Comparison of ENCODE assay signal across 30 mouse cellular contexts in the genomic region with DNA sequence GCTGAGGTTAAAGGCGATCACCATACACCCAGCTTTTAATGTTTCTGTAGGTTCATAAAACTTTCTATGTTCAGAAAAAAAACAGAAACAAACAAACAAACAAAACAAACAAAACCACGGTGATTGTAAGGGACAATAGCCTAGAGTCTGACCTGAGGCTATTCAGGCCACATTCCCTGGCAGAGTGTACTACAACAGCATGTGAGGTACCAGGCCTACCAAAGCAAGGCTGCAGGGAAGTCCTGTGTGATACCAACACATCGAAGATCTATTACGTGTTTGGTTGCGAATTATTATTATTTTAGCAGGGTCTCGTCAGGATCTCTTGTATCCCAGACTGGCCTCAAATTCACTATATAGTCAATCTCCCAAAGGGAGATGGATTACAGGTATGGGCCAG. TPM values are rescaled to one million over a fixed set of nuclear protein-coding genes. Genes with fewer than 3 reads are reported as not detected.
A peak's percentile ranks its signal among the peaks of the same experiment; 100 is the strongest.
DNase-seq lines count a peak whose midpoint lies in the region; ATAC-seq and TF ChIP-seq lines count a peak whose summit lies in the region.
"Had no signal": no experiment of that assay in that cellular context is flagged by ENCODE, and none has a peak within 500 bp of the region (broad histone marks: within the 10 kb centered on the region; RNA-seq: fewer than 3 reads in every experiment).

No protein-coding gene starts in this region.

- H3K36me3 ChIP-seq in hindbrain, embryonic 13.5 days, result no peaks in the 10 kb centered on the region
- H3K36me3 ChIP-seq in hindbrain, embryonic 10.5 days, result no peaks in the 10 kb centered on the region
- H3K36me3 ChIP-seq in liver, adult 2 months (ENCODE audit: control insufficient read depth, insufficient read depth, low read length), result no peaks in the 10 kb centered on the region
- H3K36me3 ChIP-seq in neural tube, embryonic 14.5 days (ENCODE audit: control insufficient read depth, insufficient read depth, low read length), result no peaks in the 10 kb centered on the region
- H3K36me3 ChIP-seq: embryonic facial prominence, embryonic 12.5 days; limb, embryonic 10.5 days; limb, embryonic 15.5 days; liver, embryonic 15.5 days had no signal

- no peak overlapping the region for H3K27ac ChIP-seq in hindbrain, embryonic 13.5 days
- H3K27ac ChIP-seq in hindbrain, embryonic 10.5 days, result no peak overlapping the region
- H3K27ac ChIP-seq in liver, adult 2 months (replicated peaks; ENCODE audit: insufficient read depth, low read depth, low read length), result peak overlapping the region; percentile 61
- H3K27ac ChIP-seq in neural tube, embryonic 14.5 days (ENCODE audit: low read depth, low read length), result no peak overlapping the region
- H3K27ac ChIP-seq: embryonic facial prominence, embryonic 12.5 days; gastrocnemius, adult 2 months; kidney, postnatal 0 days; limb, embryonic 10.5 days; limb, embryonic 15.5 days; liver, embryonic 15.5 days had no signal

- TF ChIP-seq CTCF in liver, adult 2 months (IDR thresholded peaks at IDR 0.05; ENCODE audit: low read depth, low read length), result no peak

- DNase-seq in hindbrain, embryonic 10.5 days (ENCODE audit: low spot score), result no peak
- DNase-seq in liver, adult 2 months (ENCODE audit: extremely low read depth, low read depth, low spot score), result peak; percentile 69
- DNase-seq in liver (no peak), adipocyte (ENCODE audit: low spot score) (peak; percentile 38)
- DNase-seq: adrenal gland, postnatal 25 days; cerebellum, adult 11-12 months; cerebellum, adult 9-11 months; embryo, embryonic 11 days; gastrocnemius, adult 2 months; gastrocnemius, postnatal 36 days; heart, postnatal 14 days; kidney, adult 8-10 months; kidney, postnatal 4 days; lung, embryonic 14.5 days; lung, postnatal 14 days; right cerebral cortex, adult 18-20 months; spleen, adult 18-20 months; thymus, adult 18-20 months; thymus, postnatal 25 days had no signal

- TF ChIP-seq POLR2A in liver, adult 2 months (IDR thresholded peaks at IDR 0.05; ENCODE audit: extremely low read depth, insufficient read depth, low read length), result no peak

- H3K9ac ChIP-seq in hindbrain, embryonic 13.5 days, result no peak overlapping the region
- no peak overlapping the region for H3K9ac ChIP-seq in liver, adult 2 months (ENCODE audit: low read depth, low read length)
- no peak overlapping the region for H3K9ac ChIP-seq in neural tube, embryonic 14.5 days (replicated peaks; ENCODE audit: low read depth, low read length)
- H3K9ac ChIP-seq: embryonic facial prominence, embryonic 12.5 days; limb, embryonic 15.5 days; liver, embryonic 15.5 days; lung, embryonic 14.5 days had no signal

- H3K9me3 ChIP-seq in hindbrain, embryonic 13.5 days, result no peaks in the 10 kb centered on the region
- H3K9me3 ChIP-seq in hindbrain, embryonic 10.5 days, result no peaks in the 10 kb centered on the region
- no peaks in the 10 kb centered on the region for H3K9me3 ChIP-seq in neural tube, embryonic 14.5 days (ENCODE audit: control insufficient read depth, low read length)
- H3K9me3 ChIP-seq: embryonic facial prominence, embryonic 12.5 days; limb, embryonic 10.5 days; limb, embryonic 15.5 days; liver, embryonic 15.5 days had no signal

- WGBS in hindbrain, embryonic 13.5 days, result 90% methylated on average over 6 of the region's 6 CpGs
- 91% methylated on average over 6 of the region's 6 CpGs for WGBS in hindbrain, embryonic 10.5 days
- 71% methylated on average over 6 of the region's 6 CpGs for WGBS in liver, adult 2 months
- WGBS in neural tube, embryonic 14.5 days, result 88% methylated on average over 6 of the region's 6 CpGs

- H3K4me3 ChIP-seq in hindbrain, embryonic 13.5 days, result no peak overlapping the region
- H3K4me3 ChIP-seq in hindbrain, embryonic 10.5 days, result no peak overlapping the region
- no peak overlapping the region for H3K4me3 ChIP-seq in liver, adult 2 months (ENCODE audit: insufficient read depth, low read depth, low read length)
- no peak overlapping the region for H3K4me3 ChIP-seq in neural tube, embryonic 14.5 days (ENCODE audit: low read depth, low read length)
- H3K4me3 ChIP-seq: embryonic facial prominence, embryonic 12.5 days; gastrocnemius, adult 2 months; limb, embryonic 10.5 days; limb, embryonic 15.5 days; liver, embryonic 15.5 days had no signal

- H3K27me3 ChIP-seq in hindbrain, embryonic 13.5 days, result no peaks in the 10 kb centered on the region
- H3K27me3 ChIP-seq in hindbrain, embryonic 10.5 days (ENCODE audit: insufficient read depth, poor library complexity, severe bottlenecking), result no peaks in the 10 kb centered on the region
- no peaks in the 10 kb centered on the region for H3K27me3 ChIP-seq in liver, adult 2 months (ENCODE audit: control insufficient read depth, insufficient read depth, low read length)
- H3K27me3 ChIP-seq in neural tube, embryonic 14.5 days (ENCODE audit: control insufficient read depth, insufficient read depth, low read length), result no peaks in the 10 kb centered on the region; the same call in 1 of the 2 replicates
- H3K27me3 ChIP-seq: embryonic facial prominence, embryonic 12.5 days; limb, embryonic 15.5 days; Patski had no signal

- ATAC-seq in hindbrain, embryonic 13.5 days (ENCODE audit: low FRiP score), result no peak
- ATAC-seq in neural tube, embryonic 14.5 days (ENCODE audit: low read depth), result no peak
- ATAC-seq in activated CD4-positive, CD25-positive, alpha-beta regulatory T cell, adult 4 months, result no peak
- ATAC-seq: forebrain, embryonic 16.5 days; intestine, embryonic 16.5 days; Patski had no signal

- peaks cover 31% of the 10 kb centered on the region for H3K4me1 ChIP-seq in hindbrain, embryonic 13.5 days (replicated peaks)
- peaks cover 19% of the 10 kb centered on the region for H3K4me1 ChIP-seq in hindbrain, embryonic 10.5 days (replicated peaks)
- H3K4me1 ChIP-seq in liver, adult 2 months (ENCODE audit: control insufficient read depth, insufficient read depth, low read length), result peaks cover 6% of the 10 kb centered on the region
- peaks cover 3% of the 10 kb centered on the region; the same call in 1 of the 2 replicates for H3K4me1 ChIP-seq in neural tube, embryonic 14.5 days (ENCODE audit: control insufficient read depth, insufficient read depth, low read length)

- peaks cover 17% of the 10 kb centered on the region; the same call in 1 of the 2 replicates for H3K79me2 ChIP-seq in liver, adult 2 months (ENCODE audit: control insufficient read depth, insufficient read depth, low read length)

- peak overlapping the region; percentile 25 for H3K4me2 ChIP-seq in hindbrain, embryonic 13.5 days
- peak overlapping the region; percentile 1; the same call in 1 of the 2 replicates for H3K4me2 ChIP-seq in neural tube, embryonic 14.5 days (ENCODE audit: low read depth, low read length)
- H3K4me2 ChIP-seq: embryonic facial prominence, embryonic 12.5 days; limb, embryonic 15.5 days; liver, embryonic 15.5 days; lung, embryonic 14.5 days had no signal

RNA-seq across cellular contexts. Expression of gene Rnf24, which starts 2.4 kb away (rescaled TPM):
- polyA plus RNA-seq in hindbrain, embryonic 13.5 days (2015; fragmentation: Nextera tagmentation; extraction: Ambion mirVana), result 21.4 and 23.2 TPM in 2 replicates
- polyA plus RNA-seq in hindbrain, embryonic 10.5 days (2016; fragmentation: Nextera tagmentation; extraction: Ambion mirVana), result 7.9 and 10.6 TPM in 2 replicates
- 2.1 and 2.9 TPM in 2 replicates for total RNA-seq in liver, adult 2 months (2014; rRNA removed)
- 1.5 and 2.3 TPM in 2 replicates for polyA plus RNA-seq in liver, adult 2 months (2012; rRNA removed)
- 18.4 and 19.0 TPM in 2 replicates for polyA plus RNA-seq in neural tube, embryonic 14.5 days (2014; fragmentation: Nextera tagmentation; extraction: Ambion mirVana)
- under 1 TPM; 0.47 to 0.94 TPM for polyA plus RNA-seq in activated CD4-positive, CD25-positive, alpha-beta regulatory T cell, adult 4 months (2017; shearing (Covaris generic))

Comparison
In these comparisons a context has a peak if more than half of its experiments do, and no peak if none do; other contexts are left out.
1. DNase-seq: peak in liver, adult 2 months (single experiment) and adipocyte (single experiment); none in hindbrain, embryonic 10.5 days (single experiment) and liver (single experiment).